Mouse (Mus musculus): ENCODE measurements around the gene Eogt. TPM values are rescaled to one million over a fixed set of nuclear protein-coding genes. Genes with fewer than 3 reads are reported as not detected.

Gene Eogt
- polyA plus RNA-seq, 1 experiment from 2014 or later = 28.2 TPM

GRCm38 (mm10) chr6:97147755-97148382 is 1.1 kb downstream of the Eogt start:
- Histone ChIP-seq H3K27me3 (ENCODE audit: insufficient read depth, low read length) (no peaks in the 10 kb centered on the region), H3K4me3 (ENCODE audit: low read depth, low read length) (peak overlapping the region; percentile 67), H3K9ac (peak overlapping the region; percentile 85), H3K4me1 (ENCODE audit: insufficient read depth) (peaks cover 10% of the 10 kb centered on the region), H3K36me3 (ENCODE audit: insufficient read depth) (no peaks in the 10 kb centered on the region), H3K27ac (ENCODE audit: low read depth) (peak overlapping the region; percentile 83), H3K4me2 (peak overlapping the region; percentile 99), H3K9me3 (ENCODE audit: low read depth, low read length) (no peaks in the 10 kb centered on the region)
- DNase-seq (peak; percentile 73), ATAC-seq (ENCODE audit: insufficient read depth) (no peak; the same call in 1 of the 2 replicates)
- TF ChIP-seq CTCF (IDR thresholded peaks at IDR 0.05; ENCODE audit: low read depth) = no peak
- 15% methylated on average over 18 of the region's 18 CpGs for WGBS

GRCm38 (mm10) chr6:97145156-97145555 is 3.8 kb downstream of the Eogt start:
- peaks cover 10% of the 10 kb centered on the region for H3K4me1 ChIP-seq (ENCODE audit: insufficient read depth)

GRCm38 (mm10) chr6:97144359-97144758 is 4.6 kb downstream of the Eogt start:
- H3K4me3 ChIP-seq (ENCODE audit: low read depth, low read length) = no peak overlapping the region
- TF ChIP-seq CTCF (IDR thresholded peaks at IDR 0.05; ENCODE audit: low read depth) = no peak
- ATAC-seq (ENCODE audit: insufficient read depth) (peak; percentile 27), DNase-seq (peak; percentile 78)
- H3K4me2 ChIP-seq = no peak overlapping the region
- peaks cover 21% of the 10 kb centered on the region; the same call in 1 of the 2 replicates for H3K36me3 ChIP-seq (ENCODE audit: insufficient read depth)
- WGBS = 19% methylated on average over 7 of the region's 7 CpGs
- H3K9me3 ChIP-seq (ENCODE audit: low read depth, low read length) = no peaks in the 10 kb centered on the region
- H3K9ac ChIP-seq = no peak overlapping the region
- H3K27me3 ChIP-seq (ENCODE audit: insufficient read depth, low read length) = no peaks in the 10 kb centered on the region
- no peak overlapping the region for H3K27ac ChIP-seq (ENCODE audit: low read depth)
- H3K4me1 ChIP-seq (ENCODE audit: insufficient read depth) = peaks cover 8% of the 10 kb centered on the region

More at GRCm38 (mm10) chr6:97145156-97145555, 3.8 kb downstream of the Eogt start:
- 84% methylated on average over 7 of the region's 7 CpGs for WGBS
- DNase-seq = peak; percentile 44
- Histone ChIP-seq H3K4me2 (peak overlapping the region; percentile 99), H3K36me3 (ENCODE audit: insufficient read depth) (peaks cover 15% of the 10 kb centered on the region; the same call in 1 of the 2 replicates), H3K27me3 (ENCODE audit: insufficient read depth, low read length) (no peaks in the 10 kb centered on the region), H3K4me3 (ENCODE audit: low read depth, low read length) (no peak overlapping the region), H3K27ac (ENCODE audit: low read depth) (peak overlapping the region; percentile 42; the same call in 1 of the 2 replicates), H3K9ac (no peak overlapping the region), H3K9me3 (ENCODE audit: low read depth, low read length) (no peaks in the 10 kb centered on the region)
- ATAC-seq (ENCODE audit: insufficient read depth) = no peak
- no peak for TF ChIP-seq CTCF (IDR thresholded peaks at IDR 0.05; ENCODE audit: low read depth)

DNA sequence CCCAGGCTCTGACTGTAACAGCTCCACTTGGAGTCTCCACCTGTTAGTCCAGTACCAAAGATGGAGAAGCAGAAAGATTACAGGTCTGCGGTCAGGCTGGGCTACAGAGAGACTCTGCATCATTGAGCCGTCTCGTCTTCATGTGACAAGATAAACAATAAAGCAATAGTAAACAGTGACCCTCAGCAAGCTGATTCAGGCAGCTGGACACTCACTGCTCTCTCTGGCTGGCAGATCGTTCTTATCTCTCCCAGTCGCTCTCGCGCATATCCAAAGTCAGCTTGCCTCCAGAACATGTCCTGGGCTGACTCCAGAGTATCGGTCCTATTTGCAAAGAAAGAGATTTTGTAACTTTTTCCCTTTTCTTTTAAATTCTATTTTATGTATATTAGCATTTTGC is 6.4 kb downstream of the Eogt start:
- TF ChIP-seq CTCF (IDR thresholded peaks at IDR 0.05; ENCODE audit: low read depth) = no peak
- DNase-seq (no peak), ATAC-seq (ENCODE audit: insufficient read depth) (no peak)
- no peak overlapping the region for H3K4me2 ChIP-seq
- WGBS = 33% methylated on average over 8 of the region's 8 CpGs
- H3K27ac ChIP-seq (ENCODE audit: low read depth) = peak overlapping the region; percentile 24; the same call in 1 of the 2 replicates
- H3K9me3 ChIP-seq (ENCODE audit: low read depth, low read length) = no peaks in the 10 kb centered on the region
- no peak overlapping the region for H3K4me3 ChIP-seq (ENCODE audit: low read depth, low read length)
- peaks cover 21% of the 10 kb centered on the region; the same call in 1 of the 2 replicates for H3K36me3 ChIP-seq (ENCODE audit: insufficient read depth)
- peaks cover 1% of the 10 kb centered on the region; the same call in 1 of the 2 replicates for H3K4me1 ChIP-seq (ENCODE audit: insufficient read depth)
- no peaks in the 10 kb centered on the region for H3K27me3 ChIP-seq (ENCODE audit: insufficient read depth, low read length)
- no peak overlapping the region for H3K9ac ChIP-seq

GRCm38 (mm10) chr6:97141811-97142210 is 7.2 kb downstream of the Eogt start:
- DNase-seq = no peak
- peaks cover 21% of the 10 kb centered on the region; the same call in 1 of the 2 replicates for H3K36me3 ChIP-seq (ENCODE audit: insufficient read depth)

DNA sequence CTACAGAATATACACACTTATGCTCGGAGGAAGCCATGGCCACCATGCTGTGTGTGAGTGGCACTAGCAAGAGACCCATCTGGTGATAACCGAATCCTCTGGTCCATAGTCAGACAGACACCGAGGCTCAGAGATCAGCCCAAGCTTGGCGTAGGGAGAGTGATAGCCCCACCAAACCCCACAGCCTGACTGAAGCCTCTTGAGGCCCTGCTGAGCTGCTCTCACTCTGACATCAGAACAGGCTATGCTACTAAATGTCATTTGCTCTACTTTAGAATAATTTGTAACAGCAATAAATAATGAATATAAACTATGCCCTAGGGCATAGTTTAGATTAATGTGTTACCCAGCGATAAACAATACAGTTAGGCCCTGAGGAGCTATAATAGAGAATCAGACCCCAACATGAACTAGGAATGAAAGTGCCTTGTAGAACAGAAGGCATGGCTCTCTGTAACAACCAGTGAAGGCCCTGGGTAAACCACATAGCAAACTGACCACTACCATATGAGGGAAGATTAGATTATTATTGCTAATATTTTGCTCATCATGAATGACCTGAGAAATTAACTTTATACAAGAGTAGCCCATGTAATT is 16.2 kb downstream of the Eogt start:
- Histone ChIP-seq H3K9me3 (ENCODE audit: low read depth, low read length) (no peaks in the 10 kb centered on the region), H3K27me3 (ENCODE audit: insufficient read depth, low read length) (no peaks in the 10 kb centered on the region), H3K4me1 (ENCODE audit: insufficient read depth) (no peaks in the 10 kb centered on the region), H3K4me3 (ENCODE audit: low read depth, low read length) (no peak overlapping the region), H3K27ac (ENCODE audit: low read depth) (no peak overlapping the region), H3K36me3 (ENCODE audit: insufficient read depth) (peaks cover 29% of the 10 kb centered on the region; the same call in 1 of the 2 replicates), H3K9ac (no peak overlapping the region), H3K4me2 (no peak overlapping the region)
- no peak for TF ChIP-seq CTCF (IDR thresholded peaks at IDR 0.05; ENCODE audit: low read depth)
- DNase-seq (no peak), ATAC-seq (ENCODE audit: insufficient read depth) (no peak)
- WGBS = 89% methylated on average over 5 of the region's 5 CpGs

More at GRCm38 (mm10) chr6:97141811-97142210, 7.2 kb downstream of the Eogt start:
- H3K27ac ChIP-seq (ENCODE audit: low read depth) = no peak overlapping the region
- no peak overlapping the region for H3K9ac ChIP-seq
- TF ChIP-seq CTCF (IDR thresholded peaks at IDR 0.05; ENCODE audit: low read depth) = no peak
- no peak overlapping the region for H3K4me3 ChIP-seq (ENCODE audit: low read depth, low read length)
- H3K9me3 ChIP-seq (ENCODE audit: low read depth, low read length) = no peaks in the 10 kb centered on the region
- no peaks in the 10 kb centered on the region for H3K27me3 ChIP-seq (ENCODE audit: insufficient read depth, low read length)
- no peak overlapping the region for H3K4me2 ChIP-seq
- 72% methylated on average over 7 of the region's 7 CpGs for WGBS
- H3K4me1 ChIP-seq (ENCODE audit: insufficient read depth) = no peaks in the 10 kb centered on the region; the same call in 1 of the 2 replicates
- ATAC-seq (ENCODE audit: insufficient read depth) = no peak

DNA sequence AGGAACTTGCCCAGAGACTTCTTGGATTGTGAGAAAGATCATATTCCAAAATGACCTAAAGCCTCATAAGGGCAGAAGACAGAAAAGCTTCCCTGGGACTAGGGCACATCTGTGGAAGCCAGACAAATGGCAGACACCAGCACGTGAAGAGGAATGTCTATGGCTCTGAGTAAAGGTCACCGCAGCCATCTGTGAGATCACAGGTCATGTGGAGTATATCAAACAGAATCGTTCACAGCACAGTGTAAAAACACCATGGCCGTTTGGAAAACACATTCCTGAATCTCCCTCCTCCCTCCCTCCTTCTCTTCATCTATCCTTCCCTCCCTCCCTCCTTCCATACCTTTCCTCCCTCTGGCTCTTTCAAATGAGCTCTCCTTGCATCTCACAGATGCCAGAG is 17.2 kb downstream of the Eogt start:
- no peak overlapping the region for H3K27ac ChIP-seq (ENCODE audit: low read depth)
- 31% methylated on average over 4 of the region's 4 CpGs for WGBS

More for the DNA sequence above, 17.2 kb downstream of the Eogt start:
- Histone ChIP-seq H3K36me3 (ENCODE audit: insufficient read depth) (peaks cover 33% of the 10 kb centered on the region; the same call in 1 of the 2 replicates), H3K9ac (no peak overlapping the region), H3K27me3 (ENCODE audit: insufficient read depth, low read length) (no peaks in the 10 kb centered on the region), H3K4me1 (ENCODE audit: insufficient read depth) (no peaks in the 10 kb centered on the region), H3K9me3 (ENCODE audit: low read depth, low read length) (no peaks in the 10 kb centered on the region), H3K4me3 (ENCODE audit: low read depth, low read length) (no peak overlapping the region), H3K4me2 (no peak overlapping the region)
- DNase-seq = no peak
- no peak for ATAC-seq (ENCODE audit: insufficient read depth)
- TF ChIP-seq CTCF (IDR thresholded peaks at IDR 0.05; ENCODE audit: low read depth) = no peak
